Mouse (Mus musculus) layer of hippocampus, adult 9-10 months (tissue): ENCODE results near the gene Bbip1.
A peak's percentile ranks its signal among the peaks of the same experiment; 100 is the strongest.
"Not testable (repeated sequence)": the region's sequence is repeated elsewhere in the genome, so short reads cannot be mapped to it uniquely, and the experiment has no call there.

ENCODE experiments used
- DNase-seq: peaks from one replicate; pipeline ENCODE4 v3.0.0; 2022; ENCODE audit warnings: low spot score

Bbip1 gene

GRCm38 (mm10) chr19:53943802-53944785 is at the start of gene Bbip1, which contains the start of gene Shoc2:
Bbip1 (minus strand) TSS chr19:53944627.
Shoc2 (plus strand) TSS chr19:53944306.
- DNase-seq: peak; percentile 94

GRCm38 (mm10) chr19:53993860-53994259 is 49.4 kb upstream of the Bbip1 start:
- no peak for DNase-seq

GRCm38 (mm10) chr19:53990538-53990937 is 46.1 kb upstream of the Bbip1 start:
- no peak for DNase-seq

- no peak for DNase-seq
Observed at GRCm38 (mm10) chr19:53984628-53985027, 40.2 kb upstream of the Bbip1 start.

GRCm38 (mm10) chr19:53983336-53983735 is 38.9 kb upstream of the Bbip1 start:
- no peak for DNase-seq

GRCm38 (mm10) chr19:53982041-53982440 is 37.6 kb upstream of the Bbip1 start:
- no peak for DNase-seq

GRCm38 (mm10) chr19:53973656-53974055 is 29.2 kb upstream of the Bbip1 start:
- no peak for DNase-seq

GRCm38 (mm10) chr19:53971938-53972337 is 27.5 kb upstream of the Bbip1 start:
- no peak for DNase-seq

GRCm38 (mm10) chr19:53969226-53969625 is 24.8 kb upstream of the Bbip1 start:
- DNase-seq: no peak

GRCm38 (mm10) chr19:53964910-53965633 is 20.6 kb upstream of the Bbip1 start:
- no peak for DNase-seq

- not testable (repeated sequence) for DNase-seq
Observed at GRCm38 (mm10) chr19:53964347-53964746, 19.9 kb upstream of the Bbip1 start.

- DNase-seq: no peak
Observed at GRCm38 (mm10) chr19:53962511-53962910, 18.1 kb upstream of the Bbip1 start.

- no peak for DNase-seq
Observed at GRCm38 (mm10) chr19:53957513-53957912, 13.1 kb upstream of the Bbip1 start.

GRCm38 (mm10) chr19:53945171-53946042 is 980 bp upstream of the Bbip1 start:
- DNase-seq: no peak

- DNase-seq: no peak
Observed at GRCm38 (mm10) chr19:53944786-53945169, 351 bp upstream of the Bbip1 start.

GRCm38 (mm10) chr19:53942342-53942741 is 2.1 kb downstream of the Bbip1 start:
- no peak for DNase-seq

GRCm38 (mm10) chr19:53941139-53941538 is 3.3 kb downstream of the Bbip1 start:
- no peak for DNase-seq

- no peak for DNase-seq
Observed at GRCm38 (mm10) chr19:53939467-53939866, 5.0 kb downstream of the Bbip1 start.

- no peak for DNase-seq
Observed at GRCm38 (mm10) chr19:53934046-53934445, 10.4 kb downstream of the Bbip1 start.

- no peak for DNase-seq
Observed at GRCm38 (mm10) chr19:53933050-53933449, 11.4 kb downstream of the Bbip1 start.

- DNase-seq: no peak
Observed at GRCm38 (mm10) chr19:53929218-53929617, 15.2 kb downstream of the Bbip1 start.

GRCm38 (mm10) chr19:53926705-53927104 is 17.7 kb downstream of the Bbip1 start:
- DNase-seq: no peak
